Mouse (Mus musculus) erythroblast, embryonic 14.5 days (primary cell): ENCODE measurements around the gene Nnmt.

Source experiments
- GATA1 ChIP-seq: IDR thresholded peaks from 2 replicates; pipeline ENCODE4 v1.6.1; 2012; ENCODE audit warnings: low read length, inconsistent platforms, mixed read lengths
- TAL1 ChIP-seq: IDR thresholded peaks from 3 replicates; pipeline ENCODE4 v1.6.1; 2012; ENCODE audit warnings: low read length, inconsistent platforms, mixed read lengths

DNA sequence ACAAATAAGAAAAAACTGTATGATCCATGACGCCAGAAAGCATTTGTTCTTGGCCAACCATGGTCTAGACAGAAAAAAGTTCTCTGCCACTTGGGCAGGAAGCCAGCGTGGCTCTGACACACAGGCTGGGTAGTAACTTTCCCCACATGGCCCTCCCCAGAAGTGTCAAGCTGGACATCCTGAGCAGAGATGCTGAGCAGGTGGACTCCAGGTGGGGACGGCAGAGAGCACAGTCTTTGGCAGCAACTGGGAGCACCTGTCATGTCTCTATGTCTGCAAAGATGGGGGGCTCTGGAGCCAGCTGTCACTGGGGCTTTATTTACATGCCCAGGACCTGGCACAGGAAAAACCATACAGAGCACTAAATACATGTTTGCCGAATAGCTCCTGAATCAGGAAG is 14.3 kb downstream of the Nnmt start:
- TF ChIP-seq TAL1 (no peak), GATA1 (no peak)
